Mouse (Mus musculus) G1E-ER4 (cell line): ENCODE measurements around the gene Crim1. TPM values are rescaled to one million over a fixed set of nuclear protein-coding genes. Genes with fewer than 3 reads are reported as not detected.

Experiments used
- GATA1 ChIP-seq: IDR thresholded peaks from one replicate; pipeline ENCODE4 v1.8.0; 2012; ENCODE audit warnings: low read length, inconsistent platforms
- polyA plus RNA-seq: library from polyadenylated mRNA; stranded (reverse); fragments of >175 nt; gene quantifications from 2 replicates; pipeline ENCODE4 v1.2.3, GENCODE M21; 2012

The Crim1 gene
- polyA plus RNA-seq, 1 experiment, result 31.0 TPM

- TF ChIP-seq GATA1, result no peak
Observed at GRCm38 (mm10) chr17:78322369-78323335, 122.6 kb downstream of the Crim1 start.

GRCm38 (mm10) chr17:78325761-78326332 lies 125.8 kb downstream of the Crim1 start:
- TF ChIP-seq GATA1, result no peak

GRCm38 (mm10) chr17:78326381-78326780 lies 126.3 kb downstream of the Crim1 start:
- no peak for TF ChIP-seq GATA1

- TF ChIP-seq GATA1, result no peak
Observed at GRCm38 (mm10) chr17:78327187-78327586, 127.1 kb downstream of the Crim1 start.

GRCm38 (mm10) chr17:78328287-78328686 lies 128.2 kb downstream of the Crim1 start:
- TF ChIP-seq GATA1, result peak; percentile 97

GRCm38 (mm10) chr17:78331438-78331837 lies 131.4 kb downstream of the Crim1 start:
- no peak for TF ChIP-seq GATA1

GRCm38 (mm10) chr17:78333275-78333674 lies 133.2 kb downstream of the Crim1 start:
- no peak for TF ChIP-seq GATA1

- no peak for TF ChIP-seq GATA1
Observed at GRCm38 (mm10) chr17:78335250-78335649, 135.2 kb downstream of the Crim1 start.

GRCm38 (mm10) chr17:78343688-78344087 lies 143.6 kb downstream of the Crim1 start:
- no peak for TF ChIP-seq GATA1

- TF ChIP-seq GATA1, result no peak
Observed at GRCm38 (mm10) chr17:78347111-78347801, 147.2 kb downstream of the Crim1 start.

- TF ChIP-seq GATA1, result no peak
Observed at GRCm38 (mm10) chr17:78351676-78352499, 151.8 kb downstream of the Crim1 start.

GRCm38 (mm10) chr17:78352500-78352855 lies 152.4 kb downstream of the Crim1 start:
- TF ChIP-seq GATA1, result no peak

- TF ChIP-seq GATA1, result no peak
Observed at GRCm38 (mm10) chr17:78354411-78354810, 154.4 kb downstream of the Crim1 start.

- TF ChIP-seq GATA1, result no peak
Observed at GRCm38 (mm10) chr17:78354871-78355270, 154.8 kb downstream of the Crim1 start.

- TF ChIP-seq GATA1, result no peak
Observed at GRCm38 (mm10) chr17:78355611-78356010, 155.6 kb downstream of the Crim1 start.

GRCm38 (mm10) chr17:78357753-78358152 lies 157.7 kb downstream of the Crim1 start:
- TF ChIP-seq GATA1, result no peak
